Mouse (Mus musculus): ENCODE data around the gene Myo15. TPM values are rescaled to one million over a fixed set of nuclear protein-coding genes. Genes with fewer than 3 reads are reported as not detected.

Gene Myo15
- polyA plus RNA-seq (2014; fragmentation: Illumina TruSeq; extraction: RNeasy Lipid Tissue Mini Kit (QIAGEN cat#74804); ENCODE audit: low read depth, low replicate concordance): not detected

DNA sequence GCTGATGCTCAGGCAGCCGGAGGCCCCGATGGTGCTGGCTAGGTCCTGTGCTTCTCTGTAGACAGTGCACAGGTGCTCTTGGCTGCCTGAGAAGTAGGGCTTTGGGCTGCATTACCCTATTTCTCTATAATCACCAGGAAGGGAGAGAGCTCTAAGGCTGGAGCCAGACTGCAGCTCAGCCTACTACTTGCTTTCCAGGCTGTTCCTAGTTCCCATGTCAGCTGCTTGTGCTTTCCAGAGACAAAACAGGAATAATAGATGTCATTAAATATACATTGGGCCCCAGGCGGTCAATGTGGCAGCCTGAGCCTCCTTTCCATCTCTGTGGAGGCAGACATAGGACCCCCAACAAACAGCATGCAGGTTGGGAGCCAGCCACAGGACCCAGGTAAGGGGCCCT is at the start of gene Myo15:
Myo15 (plus strand) TSS at position 301 of the 400 bp plus-strand sequence.

DNA sequence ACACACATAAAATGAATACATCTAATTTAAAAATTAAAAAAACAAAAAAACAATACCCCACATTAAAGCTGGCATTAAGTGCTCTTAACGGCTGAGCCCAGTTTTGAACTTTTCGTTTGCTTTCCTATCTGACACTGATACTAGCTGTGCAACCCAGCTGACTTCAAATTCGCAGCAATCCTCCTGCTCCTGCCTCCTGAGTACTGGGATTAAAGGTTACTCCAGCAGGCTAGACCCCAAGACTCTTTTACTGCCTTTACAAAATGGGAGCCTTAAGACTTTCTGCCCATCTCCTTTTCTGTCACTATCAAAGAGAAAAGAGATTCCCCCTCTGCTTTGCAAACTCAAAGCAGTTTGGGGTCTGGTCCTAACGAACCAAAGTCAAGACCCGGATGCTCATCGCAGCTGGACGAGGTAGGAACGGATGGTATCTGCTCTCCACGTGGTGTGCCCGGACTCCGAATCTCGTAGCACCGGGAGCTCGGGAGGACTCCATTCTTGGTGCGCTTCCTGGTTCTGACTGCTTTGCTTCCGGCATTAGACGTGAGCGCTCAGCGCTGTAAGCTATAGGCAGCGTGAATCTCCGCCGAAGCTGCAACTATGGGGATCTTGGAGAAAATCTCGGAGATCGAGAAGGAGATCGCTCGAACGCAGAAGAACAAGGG is 14.9 kb upstream of the Myo15 start, which contains the start of gene Drg2:
Drg2 (plus strand) TSS at position 512 of the 665 bp plus-strand sequence.

DNA sequence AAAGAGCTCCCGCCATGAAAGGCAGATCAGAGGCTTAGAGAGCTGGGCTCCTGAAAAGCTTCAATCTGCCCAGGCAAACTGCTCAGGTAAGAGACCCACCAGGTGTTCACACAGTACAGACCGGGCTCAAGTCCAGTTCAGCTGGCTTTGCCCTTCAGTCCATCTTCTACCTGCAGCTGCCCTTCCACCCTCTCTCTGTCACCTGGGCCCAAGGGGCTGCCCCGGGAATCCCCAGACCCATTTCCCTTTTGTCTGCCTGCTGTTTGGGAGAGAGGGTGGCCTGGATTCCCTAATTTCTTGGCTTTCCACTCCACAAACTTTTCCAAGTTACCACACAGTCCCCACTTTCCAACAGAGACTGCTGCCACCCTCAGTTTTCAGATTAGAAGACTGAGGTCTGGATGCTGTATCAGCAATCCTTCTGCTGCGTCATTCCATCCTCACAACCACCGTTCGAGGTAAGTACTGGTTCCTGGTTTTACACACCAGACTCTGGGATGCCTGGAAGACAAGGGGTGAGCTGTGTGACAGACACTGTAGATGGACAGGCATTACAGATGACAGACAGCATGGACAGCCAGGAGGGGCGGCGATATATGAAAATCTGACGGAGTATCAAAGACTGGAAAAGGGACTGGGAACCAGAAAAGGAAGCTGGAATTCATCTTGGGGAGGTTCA is 67.2 kb downstream of the Myo15 start, which contains the start of gene Alkbh5:
Alkbh5 (plus strand) TSS at position 202 of the 679 bp plus-strand sequence.

Other genes starting within 250 kb of the Myo15 start
- gene Srebf1, start 246.8 kb upstream of the Myo15 start, polyA plus RNA-seq (2014; fragmentation: Illumina TruSeq; extraction: RNeasy Lipid Tissue Mini Kit (QIAGEN cat#74804); ENCODE audit: low read depth, low replicate concordance): 22.1 TPM
- gene Tom1l2, start 116.4 kb upstream of the Myo15 start, polyA plus RNA-seq (2014; fragmentation: Illumina TruSeq; extraction: RNeasy Lipid Tissue Mini Kit (QIAGEN cat#74804); ENCODE audit: low read depth, low replicate concordance): 118 TPM
- 5.1 TPM for gene Drc3, start 116.0 kb upstream of the Myo15 start, polyA plus RNA-seq (2014; fragmentation: Illumina TruSeq; extraction: RNeasy Lipid Tissue Mini Kit (QIAGEN cat#74804); ENCODE audit: low read depth, low replicate concordance)
- gene Gid4, start 52.2 kb upstream of the Myo15 start, polyA plus RNA-seq (2014; fragmentation: Illumina TruSeq; extraction: RNeasy Lipid Tissue Mini Kit (QIAGEN cat#74804); ENCODE audit: low read depth, low replicate concordance): 40.5 TPM
- gene Atpaf2, start 50.9 kb upstream of the Myo15 start, polyA plus RNA-seq (2014; fragmentation: Illumina TruSeq; extraction: RNeasy Lipid Tissue Mini Kit (QIAGEN cat#74804); ENCODE audit: low read depth, low replicate concordance): 34.0 TPM
- 34.4 TPM for gene Drg2, start 14.7 kb upstream of the Myo15 start, polyA plus RNA-seq (2014; fragmentation: Illumina TruSeq; extraction: RNeasy Lipid Tissue Mini Kit (QIAGEN cat#74804); ENCODE audit: low read depth, low replicate concordance)
- gene Alkbh5, start 67.0 kb downstream of the Myo15 start, polyA plus RNA-seq (2014; fragmentation: Illumina TruSeq; extraction: RNeasy Lipid Tissue Mini Kit (QIAGEN cat#74804); ENCODE audit: low read depth, low replicate concordance): 48.5 TPM
- 11.0 TPM for gene Llgl1, start 230.4 kb downstream of the Myo15 start, polyA plus RNA-seq (2014; fragmentation: Illumina TruSeq; extraction: RNeasy Lipid Tissue Mini Kit (QIAGEN cat#74804); ENCODE audit: low read depth, low replicate concordance)

All from heart, adult 10 weeks (tissue).